Mouse (Mus musculus) cerebellum, adult 9-10 months (tissue): Measurements from ENCODE around the gene Tmem11.
"Not testable (repeated sequence)": the region's sequence is repeated elsewhere in the genome, so short reads cannot be mapped to it uniquely, and the experiment has no call there.

ENCODE experiments used
- DNase-seq: peaks from one replicate; pipeline ENCODE4 v3.0.0; 2022

Gene Tmem11

GRCm38 (mm10) chr11:60882386-60882785 is 3.3 kb upstream of the Tmem11 start:
- no peak for DNase-seq

GRCm38 (mm10) chr11:60880559-60880958 is 1.5 kb upstream of the Tmem11 start:
- no peak for DNase-seq

GRCm38 (mm10) chr11:60879423-60879822 is 351 bp upstream of the Tmem11 start:
- peak; percentile 66 for DNase-seq

- DNase-seq, result peak; percentile 67
Observed at GRCm38 (mm10) chr11:60878056-60878612, 938 bp downstream of the Tmem11 start.

GRCm38 (mm10) chr11:60873101-60873500 is 6.0 kb downstream of the Tmem11 start:
- DNase-seq, result no peak

GRCm38 (mm10) chr11:60871409-60871808 is 7.7 kb downstream of the Tmem11 start:
- no peak for DNase-seq

- DNase-seq, result not testable (repeated sequence)
Observed at GRCm38 (mm10) chr11:60869471-60869870, 9.6 kb downstream of the Tmem11 start.

GRCm38 (mm10) chr11:60867904-60868303 is 11.2 kb downstream of the Tmem11 start:
- no peak for DNase-seq

- no peak for DNase-seq
Observed at GRCm38 (mm10) chr11:60867456-60867855, 11.6 kb downstream of the Tmem11 start.

- DNase-seq, result no peak
Observed at GRCm38 (mm10) chr11:60866021-60866420, 13.1 kb downstream of the Tmem11 start.

- no peak for DNase-seq
Observed at GRCm38 (mm10) chr11:60864916-60865315, 14.2 kb downstream of the Tmem11 start.

- DNase-seq, result no peak
Observed at GRCm38 (mm10) chr11:60864166-60864565, 14.9 kb downstream of the Tmem11 start.

- peak; percentile 45 for DNase-seq
Observed at GRCm38 (mm10) chr11:60863196-60863595, 15.9 kb downstream of the Tmem11 start.

- no peak for DNase-seq
Observed at GRCm38 (mm10) chr11:60861993-60862392, 17.1 kb downstream of the Tmem11 start.

GRCm38 (mm10) chr11:60856587-60856986 is 22.5 kb downstream of the Tmem11 start:
- DNase-seq, result no peak

- DNase-seq, result no peak
Observed at GRCm38 (mm10) chr11:60845415-60845814, 33.7 kb downstream of the Tmem11 start.

GRCm38 (mm10) chr11:60843412-60843811 is 35.7 kb downstream of the Tmem11 start:
- DNase-seq, result no peak

GRCm38 (mm10) chr11:60841467-60842200 is 37.4 kb downstream of the Tmem11 start:
- no peak for DNase-seq

GRCm38 (mm10) chr11:60837644-60838406 is 41.2 kb downstream of the Tmem11 start:
- DNase-seq, result no peak

GRCm38 (mm10) chr11:60836897-60837296 is 42.2 kb downstream of the Tmem11 start:
- DNase-seq, result no peak

- peak; percentile 96 for DNase-seq
Observed at GRCm38 (mm10) chr11:60830433-60831052, 48.5 kb downstream of the Tmem11 start, which contains the start of gene Dhrs7b. Gene Dhrs7b (plus strand): TSS chr11:60830631.

- no peak for DNase-seq
Observed at GRCm38 (mm10) chr11:60828903-60829302, 50.2 kb downstream of the Tmem11 start.

GRCm38 (mm10) chr11:60827241-60827945 is 51.7 kb downstream of the Tmem11 start:
- DNase-seq, result no peak
